Mouse (Mus musculus) erythroblast, embryonic 14.5 days (primary cell): ENCODE results near the gene Mmel1. TPM values are rescaled to one million over a fixed set of nuclear protein-coding genes. Genes with fewer than 3 reads are reported as not detected.

Experiments used
- H3K27me3 ChIP-seq: 2 replicates; pipeline ENCODE4 v1.6.1; 2012; ENCODE audit warnings: inconsistent platforms; ENCODE audit not compliant: control insufficient read depth
- H3K36me3 ChIP-seq: 2 replicates; pipeline ENCODE4 v1.6.1; 2012; ENCODE audit warnings: mild to moderate bottlenecking, inconsistent platforms; ENCODE audit not compliant: control insufficient read depth
- H3K4me1 ChIP-seq: 2 replicates; pipeline ENCODE4 v1.6.1; 2012; ENCODE audit warnings: inconsistent platforms; ENCODE audit not compliant: control insufficient read depth
- H3K4me3 ChIP-seq: replicated peaks from 2 replicates; pipeline ENCODE3; 2012; ENCODE audit warnings: moderate library complexity, mild to moderate bottlenecking, inconsistent platforms
- H3K9me3 ChIP-seq: 2 replicates; pipeline ENCODE4 v1.6.1; 2012; ENCODE audit warnings: low read length, inconsistent platforms, mixed read lengths; ENCODE audit not compliant: control insufficient read depth
- GATA1 ChIP-seq: IDR thresholded peaks from 2 replicates; pipeline ENCODE4 v1.6.1; 2012; ENCODE audit warnings: low read length, inconsistent platforms, mixed read lengths
- TAL1 ChIP-seq: IDR thresholded peaks from 3 replicates; pipeline ENCODE4 v1.6.1; 2012; ENCODE audit warnings: low read length, inconsistent platforms, mixed read lengths
- polyA plus RNA-seq: library from polyadenylated mRNA; stranded (reverse); fragments of >175 nt; gene quantifications from 2 replicates; pipeline ENCODE4 v1.2.3, GENCODE M21; 2012

The Mmel1 gene
- polyA plus RNA-seq, 1 experiment = 0.27 TPM

- Histone ChIP-seq H3K36me3 (peaks cover 59% of the 10 kb centered on the region), H3K9me3 (peaks cover 10% of the 10 kb centered on the region), H3K4me1 (peaks cover 75% of the 10 kb centered on the region)
These were observed 57.8 kb downstream of the Mmel1 start for GRCm38 (mm10) chr4:154926969-154927898.

GRCm38 (mm10) chr4:154927899-154928337 is 58.5 kb downstream of the Mmel1 start:
- no peaks in the 10 kb centered on the region; the same call in 1 of the 2 replicates for H3K27me3 ChIP-seq
- H3K9me3 ChIP-seq = peaks cover 8% of the 10 kb centered on the region
- TF ChIP-seq GATA1 (no peak), TAL1 (no peak)
- peak overlapping the region; percentile 82 for H3K4me3 ChIP-seq
- peaks cover 52% of the 10 kb centered on the region for H3K36me3 ChIP-seq
- peaks cover 75% of the 10 kb centered on the region for H3K4me1 ChIP-seq

More at GRCm38 (mm10) chr4:154926969-154927898, 57.8 kb downstream of the Mmel1 start:
- peak overlapping the region; percentile 82 for H3K4me3 ChIP-seq
- no peaks in the 10 kb centered on the region; the same call in 1 of the 2 replicates for H3K27me3 ChIP-seq
- TF ChIP-seq TAL1 (no peak), GATA1 (no peak)

GRCm38 (mm10) chr4:154928395-154929087 is 59.2 kb downstream of the Mmel1 start, which contains the start of gene Tnfrsf14:
TSS of gene Tnfrsf14 (minus strand) at chr4:154928563.
- peaks cover 74% of the 10 kb centered on the region for H3K4me1 ChIP-seq
- peaks cover 46% of the 10 kb centered on the region for H3K36me3 ChIP-seq
- H3K9me3 ChIP-seq = peaks cover 8% of the 10 kb centered on the region
- peak; percentile 89 for TF ChIP-seq TAL1
- peak; percentile 93 for TF ChIP-seq GATA1
- no peaks in the 10 kb centered on the region; the same call in 1 of the 2 replicates for H3K27me3 ChIP-seq
- H3K4me3 ChIP-seq = peak within 1 kb of the TSS; percentile 82

- peaks cover 40% of the 10 kb centered on the region for H3K36me3 ChIP-seq
- peaks cover 7% of the 10 kb centered on the region for H3K9me3 ChIP-seq
- H3K4me3 ChIP-seq = peak overlapping the region; percentile 82
- H3K4me1 ChIP-seq = peaks cover 74% of the 10 kb centered on the region
- no peak for TF ChIP-seq TAL1
- no peak for TF ChIP-seq GATA1
- no peaks in the 10 kb centered on the region; the same call in 1 of the 2 replicates for H3K27me3 ChIP-seq
These were observed 59.8 kb downstream of the Mmel1 start for GRCm38 (mm10) chr4:154929088-154929660.

GRCm38 (mm10) chr4:154933306-154933907 is 64.0 kb downstream of the Mmel1 start:
- no peak overlapping the region for H3K4me3 ChIP-seq
- no peaks in the 10 kb centered on the region for H3K9me3 ChIP-seq
- H3K27me3 ChIP-seq = peaks cover 7% of the 10 kb centered on the region
- no peak for TF ChIP-seq GATA1
- TF ChIP-seq TAL1 = no peak
- H3K36me3 ChIP-seq = no peaks in the 10 kb centered on the region; the same call in 1 of the 2 replicates
- peaks cover 58% of the 10 kb centered on the region for H3K4me1 ChIP-seq

GRCm38 (mm10) chr4:154934800-154935199 is 65.4 kb downstream of the Mmel1 start:
- Histone ChIP-seq H3K9me3 (no peaks in the 10 kb centered on the region), H3K27me3 (peaks cover 14% of the 10 kb centered on the region), H3K36me3 (no peaks in the 10 kb centered on the region; the same call in 1 of the 2 replicates), H3K4me3 (no peak overlapping the region), H3K4me1 (peaks cover 49% of the 10 kb centered on the region)
- TF ChIP-seq TAL1 = no peak
- no peak for TF ChIP-seq GATA1

GRCm38 (mm10) chr4:154935788-154936187 is 66.4 kb downstream of the Mmel1 start:
- Histone ChIP-seq H3K36me3 (no peaks in the 10 kb centered on the region; the same call in 1 of the 2 replicates), H3K9me3 (no peaks in the 10 kb centered on the region), H3K4me3 (no peak overlapping the region), H3K27me3 (peaks cover 17% of the 10 kb centered on the region), H3K4me1 (peaks cover 46% of the 10 kb centered on the region)
- TF ChIP-seq GATA1 = no peak
- TF ChIP-seq TAL1 = no peak

- Histone ChIP-seq H3K4me3 (no peak overlapping the region), H3K4me1 (peaks cover 54% of the 10 kb centered on the region), H3K9me3 (no peaks in the 10 kb centered on the region; the same call in 1 of the 2 replicates), H3K27me3 (peaks cover 18% of the 10 kb centered on the region), H3K36me3 (no peaks in the 10 kb centered on the region; the same call in 1 of the 2 replicates)
- TF ChIP-seq TAL1 = no peak
- no peak for TF ChIP-seq GATA1
These were observed 67.3 kb downstream of the Mmel1 start for GRCm38 (mm10) chr4:154936542-154937255.
